Mouse (Mus musculus) limb, embryonic 10.5 days (tissue): Measurements from ENCODE around the gene Rb1. TPM values are rescaled to one million over a fixed set of nuclear protein-coding genes. Genes with fewer than 3 reads are reported as not detected.
A peak's percentile ranks its signal among the peaks of the same experiment; 100 is the strongest.

Source experiments
- DNase-seq: peaks from one replicate; pipeline ENCODE4 v3.0.0-alpha.2; 2017; ENCODE audit warnings: low spot score
- H3K27ac ChIP-seq: fragments of 300-500 bp; sonication (generic); 2 replicates; pipeline ENCODE4 v1.5.1; 2016; ENCODE audit warnings: mild to moderate bottlenecking
- H3K27me3 ChIP-seq: fragments of 300-500 bp; sonication (generic); 2 replicates; pipeline ENCODE4 v1.6.1; 2016; ENCODE audit warnings: low read depth, mild to moderate bottlenecking; ENCODE audit not compliant: poor library complexity, severe bottlenecking
- H3K36me3 ChIP-seq: fragments of 300-500 bp; sonication (generic); 2 replicates; pipeline ENCODE4 v1.6.1; 2016; ENCODE audit warnings: mild to moderate bottlenecking, moderate library complexity
- H3K4me1 ChIP-seq: fragments of 300-500 bp; sonication (generic); 2 replicates; pipeline ENCODE4 v1.6.1; 2016
- H3K4me3 ChIP-seq: fragments of 300-500 bp; sonication (generic); 2 replicates; pipeline ENCODE4 v1.5.1; 2016; ENCODE audit warnings: mild to moderate bottlenecking, moderate library complexity
- H3K9me3 ChIP-seq: fragments of 300-500 bp; sonication (generic); replicated peaks from 2 replicates; pipeline ENCODE4 v1.6.1; 2016; ENCODE audit warnings: mild to moderate bottlenecking
- WGBS: fragments of 180-500 bp; shearing (Covaris S2); methylation state at CpG from one replicate; pipeline ENCODE4 v1.1.7; 2016; 5-methylcytosine and 5-hydroxymethylcytosine counted together
- polyA plus RNA-seq: library from polyadenylated mRNA; unstranded; fragments of >200 nt; fragmentation: Nextera tagmentation; extraction: Ambion mirVana; gene quantifications from 2 replicates; pipeline ENCODE4 v1.2.1, GENCODE M21; 2016

The Rb1 gene
- polyA plus RNA-seq, 1 experiment from 2014 or later = 24.8 TPM

DNA sequence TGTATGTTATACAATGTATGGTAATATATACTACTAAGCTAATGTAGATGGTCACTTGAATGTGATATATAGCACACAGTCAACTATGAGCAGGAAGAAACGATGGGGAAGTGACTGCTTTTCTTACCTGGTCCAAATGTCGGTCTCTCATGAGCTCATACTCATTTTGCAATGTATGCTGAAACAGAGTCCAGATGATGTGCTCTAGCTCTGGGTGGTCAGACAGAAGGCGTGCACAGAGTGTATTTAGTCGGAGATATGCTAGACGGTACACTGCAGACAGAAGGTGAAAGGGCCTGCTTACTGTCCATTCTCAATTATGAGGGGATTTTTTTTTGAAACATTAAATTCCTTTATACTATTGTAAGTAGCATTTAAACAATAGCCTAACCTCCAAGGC lies 114.1 kb downstream of the Rb1 start:
- Histone ChIP-seq H3K36me3 (peaks cover 5% of the 10 kb centered on the region; the same call in 1 of the 2 replicates), H3K9me3 (no peaks in the 10 kb centered on the region), H3K4me3 (no peak overlapping the region), H3K27me3 (no peaks in the 10 kb centered on the region), H3K4me1 (no peaks in the 10 kb centered on the region), H3K27ac (no peak overlapping the region)
- WGBS = 93% methylated on average over 5 of the region's 5 CpGs
- DNase-seq = no peak

DNA sequence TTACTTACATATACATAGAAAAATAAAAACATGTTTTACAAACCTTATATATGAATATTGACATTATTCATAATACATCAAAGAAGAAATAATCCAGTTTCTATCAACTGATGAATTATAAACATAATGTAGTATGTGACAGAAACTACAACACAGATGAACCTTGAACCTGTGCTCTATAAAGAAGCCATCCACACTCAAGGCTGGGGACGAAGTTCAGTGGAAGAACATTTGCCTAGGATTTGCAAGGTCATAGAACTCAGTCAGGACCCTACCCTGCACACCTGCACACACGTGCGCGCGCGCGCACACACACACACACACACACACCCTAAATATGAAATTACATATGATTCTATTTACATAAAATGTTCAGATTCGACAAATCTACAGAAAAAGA lies 115.4 kb downstream of the Rb1 start:
- Histone ChIP-seq H3K4me3 (no peak overlapping the region), H3K36me3 (peaks cover 3% of the 10 kb centered on the region; the same call in 1 of the 2 replicates), H3K9me3 (no peaks in the 10 kb centered on the region), H3K27ac (no peak overlapping the region), H3K27me3 (no peaks in the 10 kb centered on the region), H3K4me1 (no peaks in the 10 kb centered on the region)
- WGBS = 95% methylated on average over 8 of the region's 8 CpGs
- no peak for DNase-seq

DNA sequence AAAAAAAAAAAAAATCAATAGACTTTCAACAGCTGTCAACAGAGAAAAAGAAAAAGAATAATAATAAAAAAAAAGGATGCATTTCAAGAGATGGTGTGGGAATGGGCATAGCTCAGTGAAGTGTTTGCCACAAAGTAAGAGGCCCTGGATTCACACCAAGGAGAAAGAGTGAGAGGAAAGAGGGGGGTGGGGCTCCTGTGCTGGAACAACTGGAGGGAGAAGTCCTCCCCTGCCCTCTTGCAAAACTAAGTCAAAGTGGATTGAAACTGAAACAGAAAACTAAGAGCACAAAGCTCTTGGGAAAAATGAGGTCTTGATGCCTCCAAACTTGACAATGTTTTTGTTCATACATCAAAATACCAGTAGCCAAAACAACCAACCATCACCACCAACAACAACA lies 116.4 kb downstream of the Rb1 start:
- no peaks in the 10 kb centered on the region for H3K36me3 ChIP-seq
- H3K9me3 ChIP-seq = no peaks in the 10 kb centered on the region
- H3K4me1 ChIP-seq = no peaks in the 10 kb centered on the region
- no peak overlapping the region for H3K27ac ChIP-seq
- no peak for DNase-seq
- no peaks in the 10 kb centered on the region for H3K27me3 ChIP-seq
- H3K4me3 ChIP-seq = no peak overlapping the region

DNA sequence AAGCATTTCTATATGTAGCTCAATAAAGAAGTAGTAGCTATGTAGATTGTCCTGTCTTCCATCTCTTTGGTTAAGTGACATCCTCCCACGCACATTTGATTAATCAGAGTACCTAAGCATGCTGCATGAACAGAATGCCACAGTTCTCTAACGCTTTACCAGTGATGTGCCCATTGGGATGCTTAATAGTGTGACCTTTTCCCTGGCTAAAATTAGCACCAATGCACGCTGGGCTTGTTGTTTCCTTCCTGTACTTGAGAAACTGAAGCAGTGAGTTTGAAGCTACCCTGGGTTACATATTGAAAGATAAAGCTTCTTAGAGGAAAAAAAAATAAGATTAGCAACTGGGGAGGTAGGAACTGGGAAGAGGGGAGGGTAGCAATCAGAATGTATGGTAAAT lies 121.6 kb downstream of the Rb1 start:
- DNase-seq = no peak
- no peak overlapping the region for H3K4me3 ChIP-seq
- no peaks in the 10 kb centered on the region for H3K27me3 ChIP-seq
- H3K4me1 ChIP-seq = peaks cover under 1% of the 10 kb centered on the region
- 80% methylated on average over 3 of the region's 3 CpGs for WGBS
- H3K36me3 ChIP-seq = no peaks in the 10 kb centered on the region
- H3K27ac ChIP-seq = no peak overlapping the region
- H3K9me3 ChIP-seq = no peaks in the 10 kb centered on the region

DNA sequence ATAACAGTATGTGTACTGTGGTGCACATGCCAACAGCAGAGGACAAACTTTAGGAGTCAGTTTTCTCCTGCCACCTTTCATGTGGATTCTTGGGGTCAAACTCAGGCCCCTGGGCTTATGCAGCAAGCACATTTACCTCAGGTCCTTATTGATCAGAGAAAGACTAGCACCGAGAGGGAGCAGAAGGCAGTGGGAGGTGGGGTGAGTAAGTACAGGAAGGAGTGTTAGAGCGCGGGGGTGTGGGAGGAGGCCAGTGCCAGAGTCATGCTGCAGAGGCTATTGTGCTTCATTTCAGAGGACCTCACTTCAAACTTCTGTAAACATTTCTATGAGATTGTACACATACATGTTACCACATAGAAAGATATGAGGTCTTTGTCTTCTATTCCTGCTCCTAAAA lies 124.2 kb downstream of the Rb1 start:
- 60% methylated on average over 3 of the region's 3 CpGs for WGBS
- H3K4me3 ChIP-seq = no peak overlapping the region
- H3K9me3 ChIP-seq = no peaks in the 10 kb centered on the region
- H3K4me1 ChIP-seq = peaks cover 12% of the 10 kb centered on the region
- DNase-seq = no peak
- no peaks in the 10 kb centered on the region for H3K27me3 ChIP-seq
- H3K36me3 ChIP-seq = no peaks in the 10 kb centered on the region
- no peak overlapping the region for H3K27ac ChIP-seq

DNA sequence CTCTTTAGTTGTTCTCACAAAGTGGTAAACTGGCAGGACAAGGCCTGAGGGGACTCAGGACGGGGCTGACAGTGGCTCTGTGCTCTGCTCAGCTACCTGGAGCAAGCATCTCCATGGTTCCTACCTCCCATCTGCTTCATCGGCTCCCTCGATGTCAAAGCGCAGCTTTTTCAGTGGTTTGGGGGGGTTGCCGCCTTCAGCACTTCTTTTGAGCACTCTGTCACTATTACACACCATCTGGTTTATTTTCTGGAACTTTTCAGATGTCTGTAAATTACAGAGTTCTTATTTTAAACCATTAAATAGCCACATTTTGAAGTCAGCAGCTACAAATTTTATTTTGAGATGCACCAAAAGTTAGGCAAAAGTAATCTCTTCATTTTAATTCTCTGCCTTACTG lies 126.6 kb downstream of the Rb1 start:
- H3K27ac ChIP-seq = peak overlapping the region; percentile 44; the same call in 1 of the 2 replicates
- WGBS = 29% methylated on average over 5 of the region's 5 CpGs
- H3K9me3 ChIP-seq = no peaks in the 10 kb centered on the region
- peaks cover 7% of the 10 kb centered on the region for H3K36me3 ChIP-seq
- no peaks in the 10 kb centered on the region for H3K27me3 ChIP-seq
- H3K4me3 ChIP-seq = no peak overlapping the region
- no peak for DNase-seq
- peaks cover 12% of the 10 kb centered on the region for H3K4me1 ChIP-seq

DNA sequence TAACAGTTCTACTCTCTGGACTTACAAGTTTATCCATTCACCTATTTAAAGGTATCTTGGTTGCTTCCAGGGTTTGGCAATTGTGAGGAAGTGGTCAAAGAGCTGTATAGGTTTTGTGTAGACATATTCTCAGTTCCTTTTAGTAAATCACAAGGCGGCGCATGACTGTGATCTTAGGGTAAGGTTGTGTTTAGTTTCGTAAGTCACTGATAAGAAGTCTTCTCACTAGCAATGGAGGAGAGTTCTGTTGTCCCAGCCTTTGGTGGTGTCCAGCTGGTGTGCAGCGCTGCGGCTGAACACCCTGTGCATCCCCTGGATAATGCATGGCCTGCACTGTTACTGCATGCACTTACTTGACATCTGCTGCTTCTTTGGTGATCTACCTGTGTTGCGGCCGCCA lies 138.7 kb downstream of the Rb1 start:
- no peak overlapping the region for H3K4me3 ChIP-seq
- H3K36me3 ChIP-seq = peaks cover 52% of the 10 kb centered on the region
- H3K27me3 ChIP-seq = no peaks in the 10 kb centered on the region
- 88% methylated on average over 7 of the region's 7 CpGs for WGBS
- no peaks in the 10 kb centered on the region for H3K9me3 ChIP-seq
- DNase-seq = no peak
- H3K27ac ChIP-seq = no peak overlapping the region
- H3K4me1 ChIP-seq = no peaks in the 10 kb centered on the region

DNA sequence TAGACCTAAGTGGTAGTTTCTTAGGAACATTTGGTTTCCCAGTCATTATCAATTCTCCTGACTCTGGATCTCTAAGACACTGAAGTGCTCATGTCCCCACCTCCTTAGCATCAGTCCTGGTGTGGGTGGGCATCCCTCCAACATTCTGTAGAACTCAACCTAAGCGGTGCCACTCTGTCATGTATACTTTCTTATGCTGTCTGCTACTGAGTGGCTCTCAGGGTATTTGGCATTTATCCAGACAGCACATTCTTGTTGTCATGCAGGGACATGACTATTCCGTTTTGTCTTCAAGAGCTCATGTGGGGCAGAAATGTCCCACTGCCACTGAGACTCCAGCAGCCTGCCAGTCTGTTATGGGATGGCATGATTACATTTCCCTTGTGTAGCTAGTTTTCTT lies 144.5 kb downstream of the Rb1 start:
- Histone ChIP-seq H3K4me1 (no peaks in the 10 kb centered on the region), H3K36me3 (peaks cover 100% of the 10 kb centered on the region), H3K27ac (no peak overlapping the region), H3K4me3 (no peak overlapping the region), H3K27me3 (no peaks in the 10 kb centered on the region), H3K9me3 (no peaks in the 10 kb centered on the region)
- DNase-seq = no peak
- WGBS = 95% methylated on average over 2 of the region's 2 CpGs

DNA sequence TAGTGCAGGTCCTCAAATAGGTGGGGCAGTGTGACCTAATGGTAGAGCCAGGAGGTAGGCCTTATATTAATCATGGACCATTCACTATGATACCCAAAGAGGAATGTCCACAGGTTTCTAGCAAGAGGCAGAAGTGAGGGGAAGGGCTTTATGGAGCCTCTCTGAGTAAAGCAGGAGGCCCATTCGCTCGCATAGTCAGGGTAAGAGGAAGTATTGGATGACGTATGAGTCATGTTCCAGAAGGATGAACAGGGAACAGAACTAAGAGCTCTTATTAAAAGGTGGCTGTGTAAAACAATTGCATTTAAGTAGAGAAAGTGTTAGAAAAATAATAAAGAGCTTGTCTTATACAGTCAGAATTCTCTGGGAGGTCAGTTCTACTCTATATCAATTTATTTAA lies 145.0 kb downstream of the Rb1 start:
- Histone ChIP-seq H3K9me3 (no peaks in the 10 kb centered on the region), H3K4me1 (no peaks in the 10 kb centered on the region), H3K36me3 (peaks cover 100% of the 10 kb centered on the region), H3K27me3 (no peaks in the 10 kb centered on the region), H3K4me3 (no peak overlapping the region), H3K27ac (no peak overlapping the region)
- 80% methylated on average over 3 of the region's 3 CpGs for WGBS
- DNase-seq = no peak

DNA sequence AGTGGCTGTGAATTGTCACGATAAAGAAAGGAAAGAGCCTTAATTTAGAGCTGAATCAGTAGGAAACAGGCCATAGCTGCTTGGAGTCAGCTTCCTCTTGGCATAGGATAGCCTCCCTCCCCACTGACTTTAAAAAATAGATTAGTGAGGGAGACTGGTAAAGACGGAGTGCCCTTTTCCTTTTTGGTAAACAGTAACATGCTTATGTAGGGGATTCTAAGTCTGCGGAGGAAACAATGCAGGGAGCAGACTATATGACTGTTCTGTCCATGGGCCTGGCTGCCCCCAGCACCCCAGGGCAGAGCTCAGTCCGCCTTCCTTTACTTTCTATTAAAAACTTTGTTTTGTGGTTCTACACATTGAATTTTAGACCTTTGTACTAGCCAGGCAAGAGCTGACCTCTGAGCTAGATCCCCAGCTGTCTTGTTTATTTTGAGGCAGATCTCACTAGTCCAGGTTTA lies 146.4 kb downstream of the Rb1 start:
- DNase-seq = no peak
- Histone ChIP-seq H3K27ac (no peak overlapping the region), H3K4me1 (no peaks in the 10 kb centered on the region), H3K9me3 (no peaks in the 10 kb centered on the region), H3K27me3 (no peaks in the 10 kb centered on the region), H3K36me3 (peaks cover 100% of the 10 kb centered on the region), H3K4me3 (no peak overlapping the region)
- 92% methylated on average over 4 of the region's 4 CpGs for WGBS

DNA sequence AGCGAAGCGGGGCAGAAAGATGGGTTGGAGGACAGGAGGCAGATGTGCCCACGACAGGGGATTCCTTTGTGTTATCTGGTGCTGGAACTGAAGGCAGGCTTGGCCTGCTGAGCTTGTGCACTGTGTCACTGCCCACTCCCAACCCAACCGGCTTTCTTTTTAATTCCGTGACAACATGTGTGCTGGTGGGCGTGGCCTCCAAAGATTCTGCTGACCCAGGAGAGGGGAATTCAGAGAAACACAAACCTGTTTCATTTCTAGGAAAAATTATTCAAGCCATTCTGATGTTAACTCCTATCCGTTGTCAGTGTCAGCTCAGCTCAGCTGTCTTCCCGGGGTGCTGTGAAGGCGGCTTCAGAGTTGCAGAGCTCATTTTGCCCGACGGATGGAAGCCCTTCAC lies 147.7 kb downstream of the Rb1 start:
- 90% methylated on average over 11 of the region's 11 CpGs for WGBS
- no peak for DNase-seq
- no peak overlapping the region for H3K4me3 ChIP-seq
- H3K36me3 ChIP-seq = peaks cover 100% of the 10 kb centered on the region
- H3K27ac ChIP-seq = no peak overlapping the region
- no peaks in the 10 kb centered on the region for H3K4me1 ChIP-seq
- no peaks in the 10 kb centered on the region for H3K27me3 ChIP-seq
- H3K9me3 ChIP-seq = no peaks in the 10 kb centered on the region

DNA sequence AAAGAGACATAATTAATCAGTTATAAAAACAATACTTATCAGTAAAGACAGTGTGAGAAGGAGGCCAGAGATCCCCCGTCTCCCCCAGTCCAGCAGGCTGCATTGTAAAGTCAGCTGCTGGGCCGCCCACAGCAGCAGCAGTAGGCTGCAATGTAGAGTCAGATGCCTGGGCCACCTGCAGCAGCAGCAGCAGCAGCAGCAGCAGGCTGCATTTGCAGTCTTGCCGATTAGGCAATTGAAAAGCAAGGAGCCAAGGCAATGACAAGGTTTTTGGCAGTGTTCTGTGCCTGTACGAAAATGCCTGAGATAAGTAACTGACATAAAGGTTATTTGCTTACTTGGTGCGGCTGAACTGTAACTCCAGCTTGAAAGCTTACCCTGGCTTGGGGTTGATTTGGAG lies 149.4 kb downstream of the Rb1 start:
- Histone ChIP-seq H3K27me3 (no peaks in the 10 kb centered on the region), H3K27ac (no peak overlapping the region), H3K36me3 (peaks cover 100% of the 10 kb centered on the region), H3K4me1 (no peaks in the 10 kb centered on the region), H3K4me3 (no peak overlapping the region), H3K9me3 (no peaks in the 10 kb centered on the region)
- WGBS = 91% methylated on average over 5 of the region's 5 CpGs
- no peak for DNase-seq

DNA sequence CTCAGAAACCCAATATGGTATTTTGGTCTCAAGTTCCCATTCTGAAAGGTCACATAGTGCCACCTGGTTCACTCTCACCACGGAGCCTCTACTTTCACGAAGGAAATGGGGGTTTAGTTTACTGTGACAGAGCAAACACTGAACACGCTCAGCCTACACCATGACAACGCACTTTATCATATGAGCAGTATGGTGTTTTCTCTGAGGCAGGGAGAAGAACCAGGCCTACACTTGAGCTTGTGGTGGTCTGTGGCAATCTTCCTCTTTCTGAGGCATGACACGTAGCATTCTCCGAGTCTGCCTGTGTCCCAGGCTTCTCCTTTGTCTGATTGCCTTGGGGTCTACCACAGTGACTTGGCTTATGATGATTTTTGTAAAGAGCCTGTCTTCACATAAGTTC lies 149.8 kb downstream of the Rb1 start:
- 94% methylated on average over 6 of the region's 6 CpGs for WGBS
- no peaks in the 10 kb centered on the region for H3K4me1 ChIP-seq
- no peak overlapping the region for H3K27ac ChIP-seq
- no peaks in the 10 kb centered on the region for H3K27me3 ChIP-seq
- no peaks in the 10 kb centered on the region for H3K9me3 ChIP-seq
- no peak for DNase-seq
- peaks cover 100% of the 10 kb centered on the region for H3K36me3 ChIP-seq
- H3K4me3 ChIP-seq = no peak overlapping the region

DNA sequence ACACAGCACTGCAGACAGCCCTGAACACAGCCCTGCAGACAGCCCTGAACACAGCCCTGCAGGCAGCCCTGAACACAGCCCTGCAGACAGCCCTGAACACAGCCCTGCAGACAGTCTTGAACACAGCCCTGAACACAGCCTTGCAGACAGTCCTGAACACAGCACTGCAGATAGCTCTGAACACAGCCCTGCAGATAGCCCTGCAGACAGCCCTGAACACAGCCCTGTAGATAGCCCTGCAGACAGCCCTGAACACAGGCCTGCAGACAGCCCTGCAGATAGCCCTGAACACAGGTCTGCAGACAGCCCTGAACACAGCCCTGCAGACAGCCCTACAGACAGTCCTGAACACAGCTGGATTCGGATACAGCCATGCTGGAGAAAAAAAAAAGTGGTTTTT lies 150.6 kb downstream of the Rb1 start:
- no peak overlapping the region for H3K4me3 ChIP-seq
- DNase-seq = no peak
- H3K27me3 ChIP-seq = no peaks in the 10 kb centered on the region
- no peaks in the 10 kb centered on the region for H3K4me1 ChIP-seq
- WGBS = 86% methylated on average over 1 of the region's 1 CpGs
- no peaks in the 10 kb centered on the region for H3K9me3 ChIP-seq
- no peak overlapping the region for H3K27ac ChIP-seq
- peaks cover 100% of the 10 kb centered on the region for H3K36me3 ChIP-seq
